Mouse (Mus musculus) thymus, adult 2 months (tissue): ENCODE results near the gene Fbxl15.

Experiments used
- CTCF ChIP-seq: fragments of 200-500 bp; IDR thresholded peaks from 2 replicates; pipeline ENCODE4 v1.5.1; 2012; ENCODE audit warnings: mild to moderate bottlenecking, control low read depth, low read length, moderate library complexity, borderline replicate concordance; ENCODE audit not compliant: control insufficient read depth, poor library complexity, insufficient read depth; ENCODE audit errors: extremely low read depth
- POLR2A ChIP-seq: fragments of 200-500 bp; IDR thresholded peaks from 2 replicates; pipeline ENCODE4 v1.6.1; 2012; ENCODE audit warnings: mild to moderate bottlenecking, low read length, control low read depth, moderate library complexity; ENCODE audit not compliant: control insufficient read depth, poor library complexity, insufficient read depth; ENCODE audit errors: extremely low read depth

DNA sequence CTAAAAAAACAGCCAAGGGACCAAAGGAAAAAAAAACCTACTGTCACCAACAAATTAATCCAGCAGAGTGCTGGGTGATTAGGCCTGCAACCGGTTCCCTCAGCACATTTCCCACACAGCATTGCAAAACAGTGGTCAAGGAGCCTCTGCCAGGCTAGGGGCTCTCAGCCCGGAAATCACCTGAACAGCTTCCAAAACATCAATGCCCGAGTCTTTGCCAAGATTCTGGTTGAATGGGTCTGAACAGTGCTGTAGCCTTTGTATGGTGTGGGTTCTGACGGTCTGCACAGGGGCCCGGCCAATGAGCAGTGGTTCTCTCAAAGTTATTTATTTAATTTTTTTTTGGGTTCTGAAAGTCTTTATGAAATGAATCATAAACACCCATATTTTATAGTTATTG is 47.5 kb downstream of the Fbxl15 start:
- TF ChIP-seq CTCF (no peak), POLR2A (no peak)
